Mouse (Mus musculus): ENCODE data around the gene Anks1. TPM values are rescaled to one million over a fixed set of nuclear protein-coding genes. Genes with fewer than 3 reads are reported as not detected.

The Anks1 gene
- polyA plus RNA-seq, 1 experiment from 2014 or later = 36.5 TPM

- Histone ChIP-seq H3K4me2 (ENCODE audit: low read length) (peak overlapping the region; percentile 48), H3K4me1 (replicated peaks; ENCODE audit: control insufficient read depth, insufficient read depth, low read length) (peaks cover 45% of the 10 kb centered on the region), H3K9ac (replicated peaks; ENCODE audit: low read depth, low read length) (peak overlapping the region; percentile 52), H3K4me3 (replicated peaks; ENCODE audit: low read length) (peak overlapping the region; percentile 32), H3K36me3 (ENCODE audit: control insufficient read depth, insufficient read depth) (no peaks in the 10 kb centered on the region), H3K9me3 (ENCODE audit: control insufficient read depth, low read length) (no peaks in the 10 kb centered on the region), H3K27ac (ENCODE audit: low read length) (peak overlapping the region; percentile 62; the same call in 1 of the 2 replicates), H3K27me3 (replicated peaks; ENCODE audit: control insufficient read depth, insufficient read depth, low read length) (no peaks in the 10 kb centered on the region)
- 7% methylated on average over 16 of the region's 16 CpGs for WGBS
- ATAC-seq = peak; percentile 43
Observed at GRCm38 (mm10) chr17:28040620-28041019, 131.5 kb downstream of the Anks1 start.

- peak overlapping the region; percentile 35 for H3K27ac ChIP-seq (ENCODE audit: low read length)
- no peaks in the 10 kb centered on the region for H3K9me3 ChIP-seq (ENCODE audit: control insufficient read depth, low read length)
- peak overlapping the region; percentile 32 for H3K4me3 ChIP-seq (replicated peaks; ENCODE audit: low read length)
- no peaks in the 10 kb centered on the region for H3K36me3 ChIP-seq (ENCODE audit: control insufficient read depth, insufficient read depth)
- peak overlapping the region; percentile 48 for H3K4me2 ChIP-seq (ENCODE audit: low read length)
- WGBS = 48% methylated on average over 13 of the region's 13 CpGs
- peaks cover 45% of the 10 kb centered on the region for H3K4me1 ChIP-seq (replicated peaks; ENCODE audit: control insufficient read depth, insufficient read depth, low read length)
- H3K27me3 ChIP-seq (replicated peaks; ENCODE audit: control insufficient read depth, insufficient read depth, low read length) = no peaks in the 10 kb centered on the region
- ATAC-seq = no peak
- peak overlapping the region; percentile 54 for H3K9ac ChIP-seq (replicated peaks; ENCODE audit: low read depth, low read length)
Observed at GRCm38 (mm10) chr17:28041298-28041697, 132.2 kb downstream of the Anks1 start.

GRCm38 (mm10) chr17:28042299-28042771 lies 133.2 kb downstream of the Anks1 start:
- peak overlapping the region; percentile 54 for H3K9ac ChIP-seq (replicated peaks; ENCODE audit: low read depth, low read length)
- WGBS = 17% methylated on average over 23 of the region's 23 CpGs
- peaks cover 37% of the 10 kb centered on the region for H3K4me1 ChIP-seq (replicated peaks; ENCODE audit: control insufficient read depth, insufficient read depth, low read length)
- H3K27me3 ChIP-seq (replicated peaks; ENCODE audit: control insufficient read depth, insufficient read depth, low read length) = no peaks in the 10 kb centered on the region
- no peaks in the 10 kb centered on the region for H3K36me3 ChIP-seq (ENCODE audit: control insufficient read depth, insufficient read depth)
- peak overlapping the region; percentile 48 for H3K4me2 ChIP-seq (ENCODE audit: low read length)
- ATAC-seq = peak; percentile 82
- H3K27ac ChIP-seq (ENCODE audit: low read length) = peak overlapping the region; percentile 76
- H3K4me3 ChIP-seq (replicated peaks; ENCODE audit: low read length) = peak overlapping the region; percentile 32
- no peaks in the 10 kb centered on the region for H3K9me3 ChIP-seq (ENCODE audit: control insufficient read depth, low read length)

GRCm38 (mm10) chr17:28047017-28047416 lies 137.9 kb downstream of the Anks1 start:
- Histone ChIP-seq H3K4me2 (ENCODE audit: low read length) (no peak overlapping the region), H3K27me3 (replicated peaks; ENCODE audit: control insufficient read depth, insufficient read depth, low read length) (no peaks in the 10 kb centered on the region), H3K9ac (replicated peaks; ENCODE audit: low read depth, low read length) (no peak overlapping the region), H3K27ac (ENCODE audit: low read length) (no peak overlapping the region), H3K9me3 (ENCODE audit: control insufficient read depth, low read length) (no peaks in the 10 kb centered on the region), H3K4me1 (replicated peaks; ENCODE audit: control insufficient read depth, insufficient read depth, low read length) (peaks cover 13% of the 10 kb centered on the region), H3K4me3 (replicated peaks; ENCODE audit: low read length) (no peak overlapping the region), H3K36me3 (ENCODE audit: control insufficient read depth, insufficient read depth) (no peaks in the 10 kb centered on the region)
- no peak for ATAC-seq
- WGBS = 74% methylated on average over 5 of the region's 5 CpGs

DNA sequence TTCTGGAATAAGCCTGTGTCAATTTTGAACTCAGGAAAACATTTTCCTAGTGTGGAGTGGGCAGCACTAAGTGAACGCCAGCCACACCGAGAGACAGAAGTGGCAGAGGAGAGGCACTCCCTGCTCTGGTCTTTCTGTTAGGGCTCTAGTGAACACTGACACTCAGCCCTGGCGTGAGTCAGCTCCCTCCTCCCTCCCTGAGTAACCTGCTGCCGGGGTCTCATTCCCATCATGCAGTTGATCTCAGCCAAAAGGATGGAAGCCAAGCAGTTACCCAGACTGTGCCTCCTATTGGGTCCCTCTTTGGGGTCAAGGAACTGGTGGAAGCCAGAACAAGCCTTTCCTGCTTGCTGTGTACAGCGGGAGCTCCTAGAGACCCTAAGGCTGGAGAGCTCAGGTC lies 138.4 kb downstream of the Anks1 start:
- no peak overlapping the region for H3K4me2 ChIP-seq (ENCODE audit: low read length)
- no peaks in the 10 kb centered on the region for H3K27me3 ChIP-seq (replicated peaks; ENCODE audit: control insufficient read depth, insufficient read depth, low read length)
- no peaks in the 10 kb centered on the region for H3K9me3 ChIP-seq (ENCODE audit: control insufficient read depth, low read length)
- no peak overlapping the region for H3K9ac ChIP-seq (replicated peaks; ENCODE audit: low read depth, low read length)
- H3K36me3 ChIP-seq (ENCODE audit: control insufficient read depth, insufficient read depth) = no peaks in the 10 kb centered on the region
- no peak overlapping the region for H3K4me3 ChIP-seq (replicated peaks; ENCODE audit: low read length)
- H3K4me1 ChIP-seq (replicated peaks; ENCODE audit: control insufficient read depth, insufficient read depth, low read length) = peaks cover 8% of the 10 kb centered on the region
- ATAC-seq = no peak
- 85% methylated on average over 4 of the region's 5 CpGs for WGBS
- H3K27ac ChIP-seq (ENCODE audit: low read length) = no peak overlapping the region

DNA sequence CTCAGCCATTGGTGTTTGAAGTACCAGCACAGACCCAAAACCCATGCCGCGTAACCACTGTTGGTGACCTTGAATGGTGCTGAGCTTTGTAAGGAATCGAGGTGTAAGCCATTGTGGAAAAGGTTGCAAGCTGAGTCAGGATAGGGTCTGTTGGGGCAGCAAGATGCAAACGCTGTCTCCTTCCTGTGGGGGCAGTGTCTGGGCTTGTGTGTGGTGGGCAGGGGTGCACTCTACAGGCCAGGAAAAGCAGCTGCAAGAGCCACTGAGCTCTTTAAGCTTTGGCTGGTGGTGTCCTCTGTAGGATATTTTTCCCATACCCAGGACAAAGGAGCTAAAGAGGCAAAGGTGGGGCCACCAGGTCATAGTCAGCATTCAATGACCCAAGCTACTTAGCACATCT lies 139.3 kb downstream of the Anks1 start:
- H3K4me2 ChIP-seq (ENCODE audit: low read length) = no peak overlapping the region
- peak; percentile 74; the same call in 1 of the 2 replicates for ATAC-seq
- H3K4me1 ChIP-seq (replicated peaks; ENCODE audit: control insufficient read depth, insufficient read depth, low read length) = no peaks in the 10 kb centered on the region; the same call in 1 of the 2 replicates
- WGBS = 45% methylated on average over 4 of the region's 4 CpGs
- no peak overlapping the region for H3K27ac ChIP-seq (ENCODE audit: low read length)
- no peaks in the 10 kb centered on the region for H3K9me3 ChIP-seq (ENCODE audit: control insufficient read depth, low read length)
- no peak overlapping the region for H3K9ac ChIP-seq (replicated peaks; ENCODE audit: low read depth, low read length)
- no peaks in the 10 kb centered on the region for H3K27me3 ChIP-seq (replicated peaks; ENCODE audit: control insufficient read depth, insufficient read depth, low read length)
- H3K4me3 ChIP-seq (replicated peaks; ENCODE audit: low read length) = no peak overlapping the region
- no peaks in the 10 kb centered on the region for H3K36me3 ChIP-seq (ENCODE audit: control insufficient read depth, insufficient read depth)

- no peak overlapping the region for H3K9ac ChIP-seq (replicated peaks; ENCODE audit: low read depth, low read length)
- ATAC-seq = no peak
- no peaks in the 10 kb centered on the region; the same call in 1 of the 2 replicates for H3K4me1 ChIP-seq (replicated peaks; ENCODE audit: control insufficient read depth, insufficient read depth, low read length)
- no peak overlapping the region for H3K4me2 ChIP-seq (ENCODE audit: low read length)
- no peak overlapping the region for H3K4me3 ChIP-seq (replicated peaks; ENCODE audit: low read length)
- no peaks in the 10 kb centered on the region for H3K27me3 ChIP-seq (replicated peaks; ENCODE audit: control insufficient read depth, insufficient read depth, low read length)
- no peaks in the 10 kb centered on the region; the same call in 1 of the 2 replicates for H3K36me3 ChIP-seq (ENCODE audit: control insufficient read depth, insufficient read depth)
- H3K9me3 ChIP-seq (ENCODE audit: control insufficient read depth, low read length) = no peaks in the 10 kb centered on the region
- 92% methylated on average over 8 of the region's 8 CpGs for WGBS
- H3K27ac ChIP-seq (ENCODE audit: low read length) = no peak overlapping the region
Observed at GRCm38 (mm10) chr17:28050210-28050609, 141.1 kb downstream of the Anks1 start.

GRCm38 (mm10) chr17:28052293-28052863 lies 143.3 kb downstream of the Anks1 start:
- Histone ChIP-seq H3K27ac (ENCODE audit: low read length) (no peak overlapping the region), H3K4me2 (ENCODE audit: low read length) (no peak overlapping the region)
- WGBS = 83% methylated on average over 21 of the region's 21 CpGs

DNA sequence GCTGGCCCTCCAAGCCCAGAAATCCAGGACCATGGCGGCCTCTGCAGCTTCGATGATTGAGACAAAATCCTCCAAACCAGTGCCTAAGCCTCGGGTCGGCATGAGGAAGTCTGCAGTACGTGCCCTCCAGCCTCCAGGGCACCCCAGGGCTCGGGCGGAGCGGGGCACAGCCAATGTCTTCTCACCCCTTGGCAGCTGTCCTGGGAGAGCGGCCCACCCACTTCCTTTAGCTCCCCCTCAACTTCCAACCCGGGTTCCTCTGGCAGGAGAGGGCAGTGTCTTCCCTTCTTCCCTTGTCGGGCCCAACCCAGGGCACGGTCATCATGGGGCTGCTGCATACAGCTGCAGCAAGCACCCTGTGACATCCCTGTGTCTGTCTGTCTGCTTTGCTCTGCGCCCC lies 149.2 kb downstream of the Anks1 start:
- H3K9ac ChIP-seq (replicated peaks; ENCODE audit: low read depth, low read length) = no peak overlapping the region
- ATAC-seq = no peak
- H3K27ac ChIP-seq (ENCODE audit: low read length) = no peak overlapping the region
- H3K27me3 ChIP-seq (replicated peaks; ENCODE audit: control insufficient read depth, insufficient read depth, low read length) = no peaks in the 10 kb centered on the region
- 87% methylated on average over 13 of the region's 13 CpGs for WGBS
- no peaks in the 10 kb centered on the region for H3K9me3 ChIP-seq (ENCODE audit: control insufficient read depth, low read length)
- H3K4me1 ChIP-seq (replicated peaks; ENCODE audit: control insufficient read depth, insufficient read depth, low read length) = no peaks in the 10 kb centered on the region; the same call in 1 of the 2 replicates
- H3K4me2 ChIP-seq (ENCODE audit: low read length) = no peak overlapping the region
- H3K36me3 ChIP-seq (ENCODE audit: control insufficient read depth, insufficient read depth) = peaks cover 6% of the 10 kb centered on the region
- H3K4me3 ChIP-seq (replicated peaks; ENCODE audit: low read length) = no peak overlapping the region

More at GRCm38 (mm10) chr17:28052293-28052863, 143.3 kb downstream of the Anks1 start:
- no peaks in the 10 kb centered on the region; the same call in 1 of the 2 replicates for H3K4me1 ChIP-seq (replicated peaks; ENCODE audit: control insufficient read depth, insufficient read depth, low read length)
- no peak overlapping the region for H3K9ac ChIP-seq (replicated peaks; ENCODE audit: low read depth, low read length)
- H3K4me3 ChIP-seq (replicated peaks; ENCODE audit: low read length) = no peak overlapping the region
- no peaks in the 10 kb centered on the region for H3K27me3 ChIP-seq (replicated peaks; ENCODE audit: control insufficient read depth, insufficient read depth, low read length)
- no peak for ATAC-seq
- no peaks in the 10 kb centered on the region; the same call in 1 of the 2 replicates for H3K36me3 ChIP-seq (ENCODE audit: control insufficient read depth, insufficient read depth)
- no peaks in the 10 kb centered on the region for H3K9me3 ChIP-seq (ENCODE audit: control insufficient read depth, low read length)
